Mouse (Mus musculus) CD4-positive, CD25-positive, alpha-beta regulatory T cell, adult 9 weeks (primary cell): Measurements from ENCODE around the gene Smarcad1. TPM values are rescaled to one million over a fixed set of nuclear protein-coding genes. Genes with fewer than 3 reads are reported as not detected.

Experiments used
- polyA plus RNA-seq: library from polyadenylated mRNA; unstranded; fragments of 100-300 nt; shearing (Covaris generic); gene quantifications from one replicate; pipeline ENCODE4 v1.2.1, GENCODE M21; 2017

Gene Smarcad1
- 44.4 TPM for polyA plus RNA-seq

GRCm38 (mm10) chr6:65042491-65043171, at the start of gene Smarcad1:
Smarcad1 (plus strand) TSS chr6:65042583.

GRCm38 (mm10) chr6:65144621-65145205, 102.3 kb downstream of the Smarcad1 start, which contains the start of gene Hpgds:
Hpgds (minus strand) TSS chr6:65144908.

Other genes with a start within 250 kb of the Smarcad1 start
- gene Hpgds, start 102.3 kb downstream of the Smarcad1 start, polyA plus RNA-seq, result 8.7 TPM